ENCODE assay signal across 10 mouse cellular contexts in genomic region chr3:95140289-95140595, GRCm38 (mm10). TPM values are rescaled to one million over a fixed set of nuclear protein-coding genes. Genes with fewer than 3 reads are reported as not detected.
DNase-seq lines count a peak whose midpoint lies in the region; ATAC-seq lines count a peak whose summit lies in the region.
"Had no signal": no experiment of that assay in that cellular context is flagged by ENCODE, and none has a peak within 500 bp of the region (broad histone marks: within the 10 kb centered on the region; RNA-seq: fewer than 3 reads in every experiment).

No protein-coding gene starts in this region.

- peaks cover 4% of the 10 kb centered on the region for H3K4me1 ChIP-seq in heart, embryonic 11.5 days (ENCODE audit: control insufficient read depth, insufficient read depth, low read length)
- H3K4me1 ChIP-seq in megakaryocyte, embryonic 14.5 days: peaks cover 61% of the 10 kb centered on the region
- peaks cover 41% of the 10 kb centered on the region for H3K4me1 ChIP-seq in liver, embryonic 15.5 days (replicated peaks)

- H3K36me3 ChIP-seq in heart, embryonic 11.5 days (ENCODE audit: control insufficient read depth, insufficient read depth, low read length): no peaks in the 10 kb centered on the region
- H3K36me3 ChIP-seq in megakaryocyte, embryonic 14.5 days (replicated peaks; ENCODE audit: low read length): peaks cover 42% of the 10 kb centered on the region
- peaks cover 26% of the 10 kb centered on the region for H3K36me3 ChIP-seq in liver, embryonic 15.5 days (replicated peaks)

- H3K9me3 ChIP-seq in heart, embryonic 11.5 days (replicated peaks; ENCODE audit: control insufficient read depth, low read length): no peaks in the 10 kb centered on the region
- no peaks in the 10 kb centered on the region for H3K9me3 ChIP-seq in megakaryocyte, embryonic 14.5 days
- H3K9me3 ChIP-seq in liver, embryonic 15.5 days (replicated peaks): no peaks in the 10 kb centered on the region

- H3K27ac ChIP-seq in heart, embryonic 11.5 days (ENCODE audit: low read depth, low read length): no peak overlapping the region
- H3K27ac ChIP-seq in liver, embryonic 15.5 days (replicated peaks): no peak overlapping the region
- H3K27ac ChIP-seq: hindbrain, embryonic 14.5 days had no signal

- ATAC-seq in heart, embryonic 11.5 days (replicated peaks; ENCODE audit: insufficient number of reproducible peaks, low FRiP score, low TSS enrichment): no peak
- no peak for ATAC-seq in megakaryocyte, adult 5-6 weeks (ENCODE audit: poor library complexity, severe bottlenecking)
- no peak for ATAC-seq in liver, embryonic 15.5 days (ENCODE audit: insufficient read depth)

- no peak overlapping the region for H3K9ac ChIP-seq in heart, embryonic 11.5 days (ENCODE audit: low read depth, low read length)
- no peak overlapping the region for H3K9ac ChIP-seq in liver, embryonic 15.5 days
- H3K9ac ChIP-seq: hindbrain, embryonic 14.5 days had no signal

- no peak for DNase-seq in heart, postnatal 10 days
- DNase-seq in R1 (ENCODE audit: low read depth, low spot score): peak; percentile 74
- no peak for DNase-seq in right cerebral cortex, postnatal 14 days
- DNase-seq in cerebellum, postnatal 4 days (ENCODE audit: low spot score in 2 of 2): no peak
- DNase-seq: right cerebral cortex, postnatal 4 days had no signal

- 42% methylated on average over 18 of the region's 18 CpGs for WGBS in heart, embryonic 11.5 days (ENCODE audit: insufficient replicate concordance)
- 71% methylated on average over 18 of the region's 18 CpGs for WGBS in liver, embryonic 15.5 days (ENCODE audit: insufficient replicate concordance)

- intact Hi-C loops in heart, postnatal 10 days (cut with DNase I): no loop called here

- peaks cover 2% of the 10 kb centered on the region; the same call in 1 of the 2 replicates for H3K27me3 ChIP-seq in heart, embryonic 11.5 days (ENCODE audit: control insufficient read depth, insufficient read depth, low read length)
- no peaks in the 10 kb centered on the region for H3K27me3 ChIP-seq in megakaryocyte, embryonic 14.5 days (replicated peaks)
- H3K27me3 ChIP-seq in liver, embryonic 15.5 days: 0 out of 2 replicates have a peak, but pooled peaks cover 5% of the 10 kb centered on the region

- H3K4me3 ChIP-seq in heart, embryonic 11.5 days (ENCODE audit: low read depth, low read length): peak overlapping the region; percentile 4; the same call in 1 of the 2 replicates
- H3K4me3 ChIP-seq in megakaryocyte, embryonic 14.5 days (replicated peaks): peak overlapping the region; percentile 79
- H3K4me3 ChIP-seq in liver, embryonic 15.5 days (replicated peaks): peak overlapping the region; percentile 21

- H3K4me2 ChIP-seq in heart, embryonic 11.5 days: peak overlapping the region; percentile 47
- peak overlapping the region; percentile 36 for H3K4me2 ChIP-seq in liver, embryonic 15.5 days
- H3K4me2 ChIP-seq: hindbrain, embryonic 14.5 days had no signal

RNA-seq across cellular contexts. Expression of gene Tnfaip8l2, which starts 1.9 kb away (rescaled TPM):
- 0.79 and 1.5 TPM in 2 replicates for polyA plus RNA-seq in heart, embryonic 11.5 days (2014; fragmentation: Nextera tagmentation; extraction: Ambion mirVana)
- total RNA-seq in heart, postnatal 10 days (2021): 1 to 10 TPM; 1.7 to 1.8 TPM
- polyA plus RNA-seq in megakaryocyte, embryonic 14.5 days (2012; ENCODE audit: insufficient read depth, low replicate concordance): 34.2 TPM in 1 of 2 replicates, not detected in the other
- 77.5 and 85.2 TPM in 2 replicates for total RNA-seq in megakaryocyte, adult 5-6 weeks (2015)
- total RNA-seq in megakaryocyte, adult 5-6 weeks (2017): 103 and 115 TPM in 2 replicates
- polyA plus RNA-seq in liver, embryonic 15.5 days (2015; fragmentation: Nextera tagmentation; extraction: Ambion mirVana): 9.3 and 9.8 TPM in 2 replicates

RNA-seq across cellular contexts. Expression of gene Lysmd1, which starts 6.4 kb away (rescaled TPM):
- 6.5 and 7.6 TPM in 2 replicates for polyA plus RNA-seq in heart, embryonic 11.5 days (2014; fragmentation: Nextera tagmentation; extraction: Ambion mirVana)
- 1 to 10 TPM; 8.0 to 8.6 TPM for total RNA-seq in heart, postnatal 10 days (2021)
- polyA plus RNA-seq in megakaryocyte, embryonic 14.5 days (2012; ENCODE audit: insufficient read depth, low replicate concordance): 3.8 and 5.1 TPM in 2 replicates
- total RNA-seq in megakaryocyte, adult 5-6 weeks (2015): 3.3 and 3.8 TPM in 2 replicates
- 4.4 and 5.0 TPM in 2 replicates for total RNA-seq in megakaryocyte, adult 5-6 weeks (2017)
- polyA plus RNA-seq in liver, embryonic 15.5 days (2015; fragmentation: Nextera tagmentation; extraction: Ambion mirVana): 7.1 and 8.3 TPM in 2 replicates

RNA-seq across cellular contexts. Expression of gene Scnm1, which starts 6.4 kb away (rescaled TPM):
- polyA plus RNA-seq in heart, embryonic 11.5 days (2014; fragmentation: Nextera tagmentation; extraction: Ambion mirVana): 57.7 and 61.8 TPM in 2 replicates
- total RNA-seq in heart, postnatal 10 days (2021): 10 to 100 TPM; 28.9 to 34.9 TPM
- polyA plus RNA-seq in megakaryocyte, embryonic 14.5 days (2012; ENCODE audit: insufficient read depth, low replicate concordance): 5.8 and 7.2 TPM in 2 replicates
- 51.3 and 61.3 TPM in 2 replicates for total RNA-seq in megakaryocyte, adult 5-6 weeks (2015)
- 68.0 and 72.8 TPM in 2 replicates for total RNA-seq in megakaryocyte, adult 5-6 weeks (2017)
- polyA plus RNA-seq in liver, embryonic 15.5 days (2015; fragmentation: Nextera tagmentation; extraction: Ambion mirVana): 25.6 and 26.1 TPM in 2 replicates

RNA-seq across cellular contexts. Expression of gene Tmod4, which starts 16.0 kb away (rescaled TPM):
- polyA plus RNA-seq in heart, embryonic 11.5 days (2014; fragmentation: Nextera tagmentation; extraction: Ambion mirVana): 0.53 and 0.83 TPM in 2 replicates
- total RNA-seq in heart, postnatal 10 days (2021): 1 to 10 TPM; 9.6 to 9.9 TPM
- polyA plus RNA-seq in megakaryocyte, embryonic 14.5 days (2012; ENCODE audit: insufficient read depth, low replicate concordance): not detected in 2 replicates
- 1.1 and 4.4 TPM in 2 replicates for total RNA-seq in megakaryocyte, adult 5-6 weeks (2015)
- total RNA-seq in megakaryocyte, adult 5-6 weeks (2017): not detected in 2 replicates
- 0.53 and 0.88 TPM in 2 replicates for polyA plus RNA-seq in liver, embryonic 15.5 days (2015; fragmentation: Nextera tagmentation; extraction: Ambion mirVana)

RNA-seq across cellular contexts. Expression of gene Sema6c, which starts 20.0 kb away (rescaled TPM):
- polyA plus RNA-seq in heart, embryonic 11.5 days (2014; fragmentation: Nextera tagmentation; extraction: Ambion mirVana): 2.2 and 2.8 TPM in 2 replicates
- 10 to 100 TPM in 1 of 2 experiments, 1 to 10 TPM in 1; 7.9 to 10.2 TPM for total RNA-seq in heart, postnatal 10 days (2021)
- polyA plus RNA-seq in megakaryocyte, embryonic 14.5 days (2012; ENCODE audit: insufficient read depth, low replicate concordance): 1.2 and 4.0 TPM in 2 replicates
- 0.04 TPM in 1 of 2 replicates, not detected in the other for total RNA-seq in megakaryocyte, adult 5-6 weeks (2015)
- not detected in 2 replicates for total RNA-seq in megakaryocyte, adult 5-6 weeks (2017)
- polyA plus RNA-seq in liver, embryonic 15.5 days (2015; fragmentation: Nextera tagmentation; extraction: Ambion mirVana): 0.37 and 0.68 TPM in 2 replicates

Comparison
In these comparisons a context has a peak if more than half of its experiments do, and no peak if none do; other contexts are left out.
1. H3K4me3 ChIP-seq: peak in every context shown above with its lines; median percentile 79 in megakaryocyte, embryonic 14.5 days; 21 in liver, embryonic 15.5 days; 4 in heart, embryonic 11.5 days.